Mouse (Mus musculus): ENCODE data around the gene Psg16. TPM values are rescaled to one million over a fixed set of nuclear protein-coding genes. Genes with fewer than 3 reads are reported as not detected.

Psg16 gene
- 0.10 TPM in 1 of 2 replicates, not detected in the other for polyA plus RNA-seq (2015; fragmentation: Nextera tagmentation; extraction: Ambion mirVana)

- Histone ChIP-seq H3K9ac (no peak within 1 kb of the TSS), H3K4me1 (no peaks in the 10 kb centered on the region), H3K36me3 (no peaks in the 10 kb centered on the region), H3K9me3 (0 out of 2 replicates have a peak, but pooled peaks cover 3% of the 10 kb centered on the region), H3K4me3 (no peak within 1 kb of the TSS), H3K4me2 (peak within 1 kb of the TSS; percentile 4; the same call in 1 of the 2 replicates), H3K27me3 (replicated peaks) (no peaks in the 10 kb centered on the region), H3K27ac (replicated peaks) (no peak within 1 kb of the TSS)
- WGBS, result 57% methylated on average over 23 of the region's 23 CpGs
- no peak for ATAC-seq (ENCODE audit: extremely low read depth, insufficient number of reproducible peaks, low FRiP score, low TSS enrichment)
Observed at GRCm38 (mm10) chr7:17073904-17074615, at the start of gene Psg16. TSS of gene Psg16 (plus strand) at chr7:17074040.

DNA sequence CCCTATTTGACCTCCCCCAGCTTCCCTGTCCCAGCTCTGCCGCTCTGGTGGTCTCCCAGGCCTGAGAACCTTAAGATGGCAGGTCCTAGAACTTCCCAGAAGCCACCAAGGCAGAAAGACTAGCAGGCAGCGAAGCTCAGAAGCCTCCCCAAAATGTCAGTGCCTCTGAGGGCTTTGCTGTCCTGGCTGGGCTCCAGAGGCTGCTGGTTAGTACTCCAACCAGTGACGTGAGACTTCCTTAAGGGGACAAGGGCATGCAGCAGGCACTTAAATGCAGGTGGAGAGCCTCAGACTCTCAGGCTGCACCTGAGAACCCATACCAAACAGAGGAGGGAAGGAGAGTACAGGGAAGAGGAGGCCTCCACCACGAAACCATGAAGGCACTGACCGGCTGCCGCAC is 49.7 kb upstream of the Psg16 start:
- peak overlapping the region; percentile 89 for H3K4me2 ChIP-seq
- no peak for ATAC-seq (ENCODE audit: extremely low read depth, insufficient number of reproducible peaks, low FRiP score, low TSS enrichment)
- 66% methylated on average over 6 of the region's 6 CpGs for WGBS
- H3K4me1 ChIP-seq, result peaks cover 59% of the 10 kb centered on the region
- no peaks in the 10 kb centered on the region for H3K9me3 ChIP-seq
- peak overlapping the region; percentile 83 for H3K27ac ChIP-seq (replicated peaks)
- peak overlapping the region; percentile 92 for H3K9ac ChIP-seq
- peaks cover 49% of the 10 kb centered on the region for H3K36me3 ChIP-seq
- peak overlapping the region; percentile 0; the same call in 1 of the 2 replicates for H3K4me3 ChIP-seq
- H3K27me3 ChIP-seq (replicated peaks), result no peaks in the 10 kb centered on the region

GRCm38 (mm10) chr7:17024814-17025504 is 48.9 kb upstream of the Psg16 start:
- WGBS, result 70% methylated on average over 10 of the region's 10 CpGs
- Histone ChIP-seq H3K4me1 (peaks cover 57% of the 10 kb centered on the region), H3K9me3 (no peaks in the 10 kb centered on the region), H3K27me3 (replicated peaks) (no peaks in the 10 kb centered on the region), H3K27ac (replicated peaks) (peak overlapping the region; percentile 83), H3K36me3 (peaks cover 41% of the 10 kb centered on the region), H3K4me3 (no peak overlapping the region), H3K9ac (peak overlapping the region; percentile 92), H3K4me2 (peak overlapping the region; percentile 89)
- no peak for ATAC-seq (ENCODE audit: extremely low read depth, insufficient number of reproducible peaks, low FRiP score, low TSS enrichment)

- Histone ChIP-seq H3K4me3 (peak overlapping the region; percentile 90), H3K36me3 (peaks cover 38% of the 10 kb centered on the region), H3K9ac (peak overlapping the region; percentile 92), H3K27me3 (replicated peaks) (no peaks in the 10 kb centered on the region), H3K27ac (replicated peaks) (peak overlapping the region; percentile 83), H3K9me3 (no peaks in the 10 kb centered on the region), H3K4me1 (peaks cover 55% of the 10 kb centered on the region), H3K4me2 (peak overlapping the region; percentile 89)
- WGBS, result 43% methylated on average over 4 of the region's 4 CpGs
- ATAC-seq (ENCODE audit: extremely low read depth, insufficient number of reproducible peaks, low FRiP score, low TSS enrichment), result no peak
Observed at GRCm38 (mm10) chr7:17025505-17025894, 48.3 kb upstream of the Psg16 start.

DNA sequence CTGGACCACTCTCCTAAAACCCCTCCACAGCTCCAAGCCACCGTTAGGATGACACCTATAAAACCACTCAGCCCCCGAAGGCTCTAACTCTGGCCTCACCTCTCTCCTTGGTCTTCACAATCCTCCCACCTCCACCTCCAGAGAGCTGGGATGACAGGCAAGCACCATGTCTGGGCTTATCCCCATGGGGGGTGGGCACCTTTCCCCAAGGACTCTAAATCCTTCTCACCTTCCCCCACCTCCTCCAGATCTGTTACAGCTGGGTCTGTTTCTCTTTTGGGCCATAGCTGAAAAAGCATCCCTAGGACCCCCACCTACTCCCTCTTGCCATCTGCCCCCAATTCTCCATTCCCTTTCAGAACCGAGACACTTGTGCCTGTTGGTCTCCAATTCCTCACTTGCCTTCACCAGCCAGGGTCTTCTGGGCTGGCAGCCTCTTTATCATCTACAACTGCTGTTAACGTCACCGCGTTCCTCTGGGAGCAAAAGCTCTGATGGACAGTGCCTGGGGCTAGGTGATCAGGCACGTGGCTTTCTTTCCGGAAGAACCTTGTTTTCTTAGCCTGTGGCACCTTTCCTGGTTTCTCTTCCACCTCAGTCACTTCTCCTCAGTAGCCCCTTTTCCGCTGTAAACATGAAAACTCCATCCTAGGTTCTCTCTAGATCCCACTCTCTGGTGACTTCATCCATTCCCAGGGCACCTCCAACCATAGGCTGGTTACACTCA is 47.8 kb upstream of the Psg16 start:
- 43% methylated on average over 9 of the region's 9 CpGs for WGBS
- H3K4me2 ChIP-seq, result peak overlapping the region; percentile 89
- no peak for ATAC-seq (ENCODE audit: extremely low read depth, insufficient number of reproducible peaks, low FRiP score, low TSS enrichment)
- H3K27ac ChIP-seq (replicated peaks), result no peak overlapping the region
- H3K36me3 ChIP-seq, result peaks cover 38% of the 10 kb centered on the region
- peak overlapping the region; percentile 90 for H3K4me3 ChIP-seq
- H3K27me3 ChIP-seq (replicated peaks), result no peaks in the 10 kb centered on the region
- H3K9me3 ChIP-seq, result no peaks in the 10 kb centered on the region
- peak overlapping the region; percentile 92 for H3K9ac ChIP-seq
- peaks cover 55% of the 10 kb centered on the region for H3K4me1 ChIP-seq

- H3K4me1 ChIP-seq, result peaks cover 55% of the 10 kb centered on the region
Observed at GRCm38 (mm10) chr7:17026710-17027587, 46.9 kb upstream of the Psg16 start.

GRCm38 (mm10) chr7:17027588-17028343 is 46.1 kb upstream of the Psg16 start, which contains the start of gene Ppp5c:
TSS of gene Ppp5c (minus strand) at chr7:17027924.
- Histone ChIP-seq H3K4me1 (peaks cover 47% of the 10 kb centered on the region), H3K9ac (peak within 1 kb of the TSS; percentile 92), H3K27ac (replicated peaks) (peak within 1 kb of the TSS; percentile 88), H3K36me3 (peaks cover 38% of the 10 kb centered on the region), H3K4me3 (peak within 1 kb of the TSS; percentile 90), H3K27me3 (replicated peaks) (no peaks in the 10 kb centered on the region), H3K9me3 (no peaks in the 10 kb centered on the region), H3K4me2 (peak within 1 kb of the TSS; percentile 89)
- under 1% methylated on average over 57 of the region's 58 CpGs for WGBS
- peak; percentile 72 for ATAC-seq (ENCODE audit: extremely low read depth, insufficient number of reproducible peaks, low FRiP score, low TSS enrichment)

More at GRCm38 (mm10) chr7:17026710-17027587, 46.9 kb upstream of the Psg16 start:
- H3K4me2 ChIP-seq, result peak overlapping the region; percentile 89
- H3K4me3 ChIP-seq, result peak overlapping the region; percentile 90
- H3K9me3 ChIP-seq, result no peaks in the 10 kb centered on the region
- H3K36me3 ChIP-seq, result peaks cover 38% of the 10 kb centered on the region
- peak overlapping the region; percentile 92 for H3K9ac ChIP-seq
- peak; percentile 65; the same call in 1 of the 2 replicates for ATAC-seq (ENCODE audit: extremely low read depth, insufficient number of reproducible peaks, low FRiP score, low TSS enrichment)
- H3K27ac ChIP-seq (replicated peaks), result peak overlapping the region; percentile 88
- 3% methylated on average over 24 of the region's 24 CpGs for WGBS
- H3K27me3 ChIP-seq (replicated peaks), result no peaks in the 10 kb centered on the region

- ATAC-seq (ENCODE audit: extremely low read depth, insufficient number of reproducible peaks, low FRiP score, low TSS enrichment), result no peak
Observed at GRCm38 (mm10) chr7:17028923-17029322, 44.9 kb upstream of the Psg16 start.

DNA sequence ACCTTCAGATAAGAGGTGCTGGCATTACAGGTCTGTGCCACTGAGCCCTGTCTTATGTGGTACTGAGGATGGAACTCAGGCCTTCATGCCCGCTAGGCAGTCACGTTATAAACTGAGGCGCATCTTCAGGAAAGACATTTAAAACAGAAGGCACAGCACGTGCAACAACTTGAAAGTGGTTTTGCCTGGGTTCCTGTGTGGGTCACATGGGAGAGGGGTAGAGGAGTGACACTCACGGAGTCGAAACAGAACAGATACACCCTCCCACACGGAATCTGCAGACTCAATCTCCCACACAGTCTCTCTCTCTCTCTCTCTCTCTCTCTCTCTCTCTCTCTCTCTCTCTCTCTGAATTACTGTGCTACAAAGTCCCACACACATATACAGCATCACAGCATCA is 43.6 kb upstream of the Psg16 start:
- no peak for ATAC-seq (ENCODE audit: extremely low read depth, insufficient number of reproducible peaks, low FRiP score, low TSS enrichment)
- H3K9me3 ChIP-seq, result no peaks in the 10 kb centered on the region
- H3K27ac ChIP-seq (replicated peaks), result no peak overlapping the region
- H3K4me3 ChIP-seq, result no peak overlapping the region
- no peak overlapping the region for H3K4me2 ChIP-seq
- H3K4me1 ChIP-seq, result peaks cover 22% of the 10 kb centered on the region
- H3K36me3 ChIP-seq, result peaks cover 50% of the 10 kb centered on the region
- WGBS, result 68% methylated on average over 7 of the region's 7 CpGs
- H3K9ac ChIP-seq, result no peak overlapping the region
- H3K27me3 ChIP-seq (replicated peaks), result no peaks in the 10 kb centered on the region

More at GRCm38 (mm10) chr7:17028923-17029322, 44.9 kb upstream of the Psg16 start:
- H3K9me3 ChIP-seq, result no peaks in the 10 kb centered on the region
- WGBS, result 75% methylated on average over 7 of the region's 7 CpGs
- no peak overlapping the region for H3K9ac ChIP-seq
- H3K4me2 ChIP-seq, result no peak overlapping the region
- H3K27me3 ChIP-seq (replicated peaks), result no peaks in the 10 kb centered on the region
- H3K4me3 ChIP-seq, result no peak overlapping the region
- H3K4me1 ChIP-seq, result peaks cover 36% of the 10 kb centered on the region
- peaks cover 44% of the 10 kb centered on the region for H3K36me3 ChIP-seq
- H3K27ac ChIP-seq (replicated peaks), result peak overlapping the region; percentile 24; the same call in 1 of the 2 replicates

All from heart, embryonic 13.5 days (tissue).